In genomic region chr16:28700346-28700745, GRCm38 (mm10) we compare ENCODE assay signal across 28 mouse cellular contexts.
"Had no signal": no experiment of that assay in that cellular context is flagged by ENCODE, and none has a peak within 500 bp of the region (broad histone marks: within the 10 kb centered on the region; RNA-seq: fewer than 3 reads in every experiment).

No protein-coding gene starts in this region.

- ATAC-seq: hindbrain, embryonic 16.5 days; inflammation-experienced regulatory T-cells, adult 6 months; intestine, embryonic 15.5 days; intestine, postnatal 0 days; liver, postnatal 0 days had no signal

- DNase-seq: gastrocnemius, postnatal 14 days; gastrocnemius, postnatal 36 days; heart, adult 11 months; heart, adult 2 months; heart, postnatal 10 days; heart, postnatal 4 days; kidney, adult 18-20 months; kidney, adult 8-10 months; kidney, postnatal 10 days; kidney, postnatal 25 days; layer of hippocampus, adult 9-11 months; layer of hippocampus, postnatal 36 days; liver; liver, embryonic 13.5 days; liver, postnatal 0 days; lung, adult 2 months had no signal

- H3K27ac ChIP-seq: heart, adult 2 months; hindbrain, embryonic 10.5 days; hindbrain, embryonic 12.5 days; hindbrain, embryonic 14.5 days; intestine, embryonic 15.5 days; limb, embryonic 10.5 days; limb, embryonic 12.5 days; liver, embryonic 13.5 days; liver, embryonic 15.5 days had no signal

- H3K9ac ChIP-seq: heart, embryonic 12.5 days; hindbrain, embryonic 12.5 days; hindbrain, embryonic 14.5 days; intestine, embryonic 15.5 days; limb, embryonic 12.5 days; liver, embryonic 13.5 days; liver, embryonic 15.5 days; liver, postnatal 0 days had no signal

- H3K4me2 ChIP-seq: heart, embryonic 12.5 days; hindbrain, embryonic 12.5 days; hindbrain, embryonic 14.5 days; intestine, embryonic 15.5 days; limb, embryonic 12.5 days; liver, embryonic 11.5 days; liver, embryonic 13.5 days; liver, embryonic 15.5 days had no signal

- H3K9me3 ChIP-seq: heart, embryonic 12.5 days; hindbrain, embryonic 10.5 days; hindbrain, embryonic 12.5 days; intestine, embryonic 15.5 days; limb, embryonic 10.5 days; limb, embryonic 12.5 days; liver, embryonic 13.5 days; liver, embryonic 15.5 days had no signal

- H3K36me3 ChIP-seq: heart, embryonic 12.5 days; hindbrain, embryonic 10.5 days; hindbrain, embryonic 12.5 days; intestine, embryonic 15.5 days; limb, embryonic 10.5 days; limb, embryonic 12.5 days; liver, embryonic 13.5 days; liver, embryonic 15.5 days had no signal

- H3K4me1 ChIP-seq: heart, embryonic 12.5 days; hindbrain, embryonic 10.5 days; hindbrain, embryonic 12.5 days; intestine, embryonic 15.5 days; limb, embryonic 10.5 days; limb, embryonic 12.5 days; liver, embryonic 13.5 days; liver, embryonic 15.5 days had no signal

- H3K27me3 ChIP-seq: heart, embryonic 12.5 days; hindbrain, embryonic 12.5 days; intestine, embryonic 15.5 days; limb, embryonic 12.5 days; liver, embryonic 13.5 days; liver, embryonic 15.5 days had no signal

- H3K4me3 ChIP-seq: heart, adult 2 months; heart, embryonic 12.5 days; hindbrain, embryonic 10.5 days; hindbrain, embryonic 12.5 days; intestine, embryonic 15.5 days; limb, embryonic 10.5 days; limb, embryonic 12.5 days; liver, embryonic 13.5 days; liver, embryonic 15.5 days had no signal
